Mouse (Mus musculus): ENCODE results near the gene Gtpbp3. TPM values are rescaled to one million over a fixed set of nuclear protein-coding genes. Genes with fewer than 3 reads are reported as not detected.

Gtpbp3 gene
- polyA plus RNA-seq (2015; fragmentation: Nextera tagmentation; extraction: Ambion mirVana) = 14.5 and 14.6 TPM in 2 replicates

DNA sequence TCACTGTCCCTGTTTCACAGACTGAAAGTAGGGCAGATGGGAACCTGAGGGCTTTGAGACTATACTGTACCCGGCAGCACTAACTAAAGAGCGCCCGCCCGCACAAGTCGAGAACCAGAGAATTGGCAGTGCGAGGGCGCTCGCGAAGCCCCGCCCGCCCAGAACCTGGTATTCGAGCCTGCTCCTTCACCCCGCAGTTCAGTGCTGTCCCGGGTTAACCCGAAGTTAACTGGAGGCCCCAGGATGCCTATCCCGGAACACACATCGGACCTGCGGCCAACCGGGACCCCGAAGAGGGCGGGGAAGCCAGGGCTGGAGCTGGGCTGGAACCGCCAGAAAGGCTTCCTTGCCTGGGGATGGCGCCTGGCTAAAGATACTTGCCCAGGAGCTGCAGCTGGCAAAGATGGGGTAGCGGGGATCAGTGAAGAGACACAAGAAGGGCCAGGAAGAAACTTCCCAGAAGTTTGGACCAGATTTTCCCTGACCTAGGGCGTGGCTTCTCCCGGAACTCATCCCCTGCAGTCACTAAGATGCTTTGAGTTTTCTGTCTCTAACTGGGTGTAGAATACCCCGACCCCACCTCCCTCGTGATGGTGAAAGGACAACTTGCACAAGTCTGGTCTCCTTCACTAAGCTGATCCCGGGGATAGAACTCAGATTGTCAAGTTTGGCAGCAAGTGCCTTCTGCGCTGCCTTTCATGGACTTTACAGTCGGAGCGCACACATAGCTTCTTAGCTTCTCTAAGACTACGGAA, at the start of gene Gtpbp3:
Gtpbp3 (plus strand) TSS at position 413 of the 755 bp plus-strand sequence.
- WGBS = under 1% methylated on average over 33 of the region's 33 CpGs
- no peak for TF ChIP-seq CTCF (IDR thresholded peaks at IDR 0.05; ENCODE audit: low read depth)
- H3K4me3 ChIP-seq (replicated peaks; ENCODE audit: low read depth, low read length) = peak within 1 kb of the TSS; percentile 71
- no peaks in the 10 kb centered on the region for H3K27me3 ChIP-seq (ENCODE audit: insufficient read depth, low read length)
- H3K36me3 ChIP-seq (ENCODE audit: insufficient read depth, low read length) = peaks cover 12% of the 10 kb centered on the region; the same call in 1 of the 2 replicates
- H3K9me3 ChIP-seq (replicated peaks; ENCODE audit: low read length) = no peaks in the 10 kb centered on the region
- H3K9ac ChIP-seq (ENCODE audit: low read depth, low read length) = peak within 1 kb of the TSS; percentile 80
- H3K27ac ChIP-seq = peak within 1 kb of the TSS; percentile 93
- peaks cover 18% of the 10 kb centered on the region; the same call in 1 of the 2 replicates for H3K4me1 ChIP-seq (replicated peaks; ENCODE audit: insufficient read depth, low read length)
- peak; percentile 29; the same call in 1 of the 2 replicates for ATAC-seq (replicated peaks; ENCODE audit: low FRiP score, low read depth)
- peak within 1 kb of the TSS; percentile 100 for H3K4me2 ChIP-seq (ENCODE audit: low read length)
- DNase-seq (ENCODE audit: low spot score) = peak; percentile 89

DNA sequence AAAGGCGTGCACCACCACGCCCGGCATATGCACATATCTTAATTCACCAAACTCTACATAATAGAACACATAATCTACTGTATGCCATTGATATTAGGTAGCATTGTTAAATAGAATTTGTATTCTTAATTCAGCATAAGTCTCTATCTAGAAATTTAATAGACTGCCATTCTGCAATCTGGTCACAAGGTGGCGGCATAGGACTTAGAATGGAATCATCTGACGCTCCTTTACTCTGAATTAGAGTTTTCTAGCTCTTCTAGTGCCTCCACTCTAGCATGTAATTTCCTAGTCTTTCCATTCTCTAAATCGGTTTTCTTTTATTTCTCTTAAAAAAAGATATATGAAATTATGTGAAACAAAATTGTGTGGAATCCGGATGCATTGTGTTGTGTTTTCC, 46.5 kb upstream of the Gtpbp3 start:
- Histone ChIP-seq H3K4me1 (replicated peaks; ENCODE audit: insufficient read depth, low read length) (no peaks in the 10 kb centered on the region), H3K4me2 (ENCODE audit: low read length) (no peak overlapping the region), H3K9me3 (replicated peaks; ENCODE audit: low read length) (no peaks in the 10 kb centered on the region), H3K9ac (ENCODE audit: low read depth, low read length) (no peak overlapping the region), H3K4me3 (replicated peaks; ENCODE audit: low read depth, low read length) (no peak overlapping the region), H3K36me3 (ENCODE audit: insufficient read depth, low read length) (no peaks in the 10 kb centered on the region), H3K27me3 (ENCODE audit: insufficient read depth, low read length) (no peaks in the 10 kb centered on the region), H3K27ac (no peak overlapping the region)
- WGBS = 1% methylated on average over 7 of the region's 7 CpGs
- peak; percentile 92 for TF ChIP-seq CTCF (IDR thresholded peaks at IDR 0.05; ENCODE audit: low read depth)
- no peak for ATAC-seq (replicated peaks; ENCODE audit: low FRiP score, low read depth)
- peak; percentile 94 for DNase-seq (ENCODE audit: low spot score)

DNA sequence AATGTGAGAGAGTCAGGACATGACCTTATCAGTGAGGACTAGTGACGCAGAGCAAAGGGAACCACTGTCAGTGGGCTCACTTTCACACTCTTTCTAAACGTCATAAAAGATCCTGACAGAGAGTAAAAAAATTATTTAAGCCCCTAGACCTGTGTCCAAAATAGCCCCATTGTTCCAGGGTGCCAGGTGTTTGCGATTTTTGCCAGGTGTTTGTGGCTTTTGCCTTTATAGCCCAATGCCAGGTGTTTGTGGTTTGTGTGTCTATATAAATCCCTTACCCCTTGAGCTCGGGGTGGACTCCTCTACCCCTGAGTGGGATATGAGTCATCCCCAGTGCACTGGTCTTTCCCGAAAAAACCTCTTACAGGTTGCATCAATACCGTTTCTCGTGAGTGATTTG, 42.8 kb upstream of the Gtpbp3 start:
- DNase-seq (ENCODE audit: low spot score) = no peak
- no peak overlapping the region for H3K9ac ChIP-seq (ENCODE audit: low read depth, low read length)
- no peaks in the 10 kb centered on the region for H3K27me3 ChIP-seq (ENCODE audit: insufficient read depth, low read length)
- ATAC-seq (replicated peaks; ENCODE audit: low FRiP score, low read depth) = no peak
- no peak overlapping the region for H3K4me3 ChIP-seq (replicated peaks; ENCODE audit: low read depth, low read length)
- TF ChIP-seq CTCF (IDR thresholded peaks at IDR 0.05; ENCODE audit: low read depth) = no peak
- H3K9me3 ChIP-seq (replicated peaks; ENCODE audit: low read length) = no peaks in the 10 kb centered on the region
- H3K36me3 ChIP-seq (ENCODE audit: insufficient read depth, low read length) = no peaks in the 10 kb centered on the region
- no peaks in the 10 kb centered on the region for H3K4me1 ChIP-seq (replicated peaks; ENCODE audit: insufficient read depth, low read length)
- H3K4me2 ChIP-seq (ENCODE audit: low read length) = no peak overlapping the region
- 76% methylated on average over 7 of the region's 7 CpGs for WGBS
- H3K27ac ChIP-seq = no peak overlapping the region

- no peak for TF ChIP-seq CTCF (IDR thresholded peaks at IDR 0.05; ENCODE audit: low read depth)
- ATAC-seq (replicated peaks; ENCODE audit: low FRiP score, low read depth) = no peak
- Histone ChIP-seq H3K9ac (ENCODE audit: low read depth, low read length) (no peak overlapping the region), H3K27ac (no peak overlapping the region), H3K36me3 (ENCODE audit: insufficient read depth, low read length) (no peaks in the 10 kb centered on the region), H3K9me3 (replicated peaks; ENCODE audit: low read length) (no peaks in the 10 kb centered on the region), H3K4me1 (replicated peaks; ENCODE audit: insufficient read depth, low read length) (no peaks in the 10 kb centered on the region), H3K4me3 (replicated peaks; ENCODE audit: low read depth, low read length) (no peak overlapping the region), H3K27me3 (ENCODE audit: insufficient read depth, low read length) (no peaks in the 10 kb centered on the region), H3K4me2 (ENCODE audit: low read length) (no peak overlapping the region)
- 65% methylated on average over 4 of the region's 4 CpGs for WGBS
- DNase-seq (ENCODE audit: low spot score) = no peak
These were observed 36.6 kb upstream of the Gtpbp3 start for GRCm38 (mm10) chr8:71451337-71451736.

GRCm38 (mm10) chr8:71451777-71452176, 36.1 kb upstream of the Gtpbp3 start:
- 40% methylated on average over 11 of the region's 11 CpGs for WGBS
- Histone ChIP-seq H3K4me1 (replicated peaks; ENCODE audit: insufficient read depth, low read length) (no peaks in the 10 kb centered on the region), H3K36me3 (ENCODE audit: insufficient read depth, low read length) (no peaks in the 10 kb centered on the region), H3K4me3 (replicated peaks; ENCODE audit: low read depth, low read length) (no peak overlapping the region), H3K4me2 (ENCODE audit: low read length) (no peak overlapping the region), H3K9me3 (replicated peaks; ENCODE audit: low read length) (no peaks in the 10 kb centered on the region), H3K27me3 (ENCODE audit: insufficient read depth, low read length) (no peaks in the 10 kb centered on the region), H3K27ac (no peak overlapping the region), H3K9ac (ENCODE audit: low read depth, low read length) (no peak overlapping the region)
- ATAC-seq (replicated peaks; ENCODE audit: low FRiP score, low read depth) = no peak
- no peak for DNase-seq (ENCODE audit: low spot score)
- no peak for TF ChIP-seq CTCF (IDR thresholded peaks at IDR 0.05; ENCODE audit: low read depth)

GRCm38 (mm10) chr8:71452669-71453068, 35.2 kb upstream of the Gtpbp3 start:
- ATAC-seq (replicated peaks; ENCODE audit: low FRiP score, low read depth) (no peak), DNase-seq (ENCODE audit: low spot score) (no peak)
- H3K9me3 ChIP-seq (replicated peaks; ENCODE audit: low read length) = no peaks in the 10 kb centered on the region
- H3K4me3 ChIP-seq (replicated peaks; ENCODE audit: low read depth, low read length) = no peak overlapping the region
- no peaks in the 10 kb centered on the region for H3K36me3 ChIP-seq (ENCODE audit: insufficient read depth, low read length)
- H3K27me3 ChIP-seq (ENCODE audit: insufficient read depth, low read length) = no peaks in the 10 kb centered on the region
- H3K27ac ChIP-seq = no peak overlapping the region
- H3K4me1 ChIP-seq (replicated peaks; ENCODE audit: insufficient read depth, low read length) = no peaks in the 10 kb centered on the region
- TF ChIP-seq CTCF (IDR thresholded peaks at IDR 0.05; ENCODE audit: low read depth) = no peak
- no peak overlapping the region for H3K9ac ChIP-seq (ENCODE audit: low read depth, low read length)
- no peak overlapping the region for H3K4me2 ChIP-seq (ENCODE audit: low read length)
- 82% methylated on average over 2 of the region's 2 CpGs for WGBS
